Mouse (Mus musculus) stomach, embryonic 14.5 days (tissue): Measurements from ENCODE around the gene Abhd11. TPM values are rescaled to one million over a fixed set of nuclear protein-coding genes. Genes with fewer than 3 reads are reported as not detected.
A peak's percentile ranks its signal among the peaks of the same experiment; 100 is the strongest.

Experiments used
- ATAC-seq: fragments of 200-750 bp; cut with Nextera tagmentation; 2 replicates; pipeline ENCODE4 v1.8.0; 2017; ENCODE audit warnings: low read depth, moderate TSS enrichment; ENCODE audit not compliant: insufficient number of reproducible peaks, insufficient read depth, low FRiP score
- H3K27ac ChIP-seq: fragments of 300-500 bp; sonication (generic); 2 replicates; pipeline ENCODE4 v1.5.1; 2014; ENCODE audit warnings: mild to moderate bottlenecking, low read length, moderate library complexity, mixed read lengths
- H3K27me3 ChIP-seq: fragments of 300-500 bp; sonication (generic); 2 replicates; pipeline ENCODE4 v1.6.1; 2014; ENCODE audit warnings: low read length, control low read depth, mixed read lengths; ENCODE audit not compliant: control insufficient read depth, insufficient read depth
- H3K36me3 ChIP-seq: fragments of 300-500 bp; sonication (generic); 2 replicates; pipeline ENCODE4 v1.6.1; 2014; ENCODE audit warnings: mild to moderate bottlenecking, control low read depth, low read length, moderate library complexity, mixed read lengths; ENCODE audit not compliant: control insufficient read depth, insufficient read depth
- H3K4me1 ChIP-seq: fragments of 300-500 bp; sonication (generic); 2 replicates; pipeline ENCODE4 v1.6.1; 2014; ENCODE audit warnings: low read length, control low read depth, mixed read lengths; ENCODE audit not compliant: control insufficient read depth, insufficient read depth
- H3K4me2 ChIP-seq: fragments of 300-500 bp; sonication (generic); replicated peaks from 2 replicates; pipeline ENCODE4 v1.6.1; 2014; ENCODE audit warnings: low read depth, low read length, control low read depth
- H3K4me3 ChIP-seq: fragments of 300-500 bp; sonication (generic); 2 replicates; pipeline ENCODE4 v1.5.1; 2014; ENCODE audit warnings: low read depth, low read length, control low read depth
- H3K9ac ChIP-seq: fragments of 300-500 bp; sonication (generic); replicated peaks from 2 replicates; pipeline ENCODE4 v1.6.1; 2014; ENCODE audit warnings: low read depth, mild to moderate bottlenecking, control low read depth, low read length, moderate library complexity, mixed read lengths
- H3K9me3 ChIP-seq: fragments of 300-500 bp; sonication (generic); 2 replicates; pipeline ENCODE4 v1.6.1; 2016; ENCODE audit warnings: low read depth, low read length, control low read depth; ENCODE audit not compliant: control insufficient read depth
- WGBS: fragments of 180-500 bp; shearing (Covaris S2); extraction: QIAGEN DNeasy Blood & Tissue Kit; methylation state at CpG from one replicate; pipeline ENCODE4 v1.1.7; 2014; 5-methylcytosine and 5-hydroxymethylcytosine counted together
- polyA plus RNA-seq: library from polyadenylated mRNA; unstranded; fragments of >200 nt; fragmentation: Nextera tagmentation; extraction: Ambion mirVana; gene quantifications from 2 replicates; pipeline ENCODE4 v1.2.1, GENCODE M21; 2014

The Abhd11 gene
- polyA plus RNA-seq, 1 experiment from 2014 or later = 73.3 TPM

- H3K9ac ChIP-seq = no peak overlapping the region
- no peaks in the 10 kb centered on the region for H3K9me3 ChIP-seq
- no peak overlapping the region for H3K4me2 ChIP-seq
- H3K27ac ChIP-seq = peak overlapping the region; percentile 68
- H3K36me3 ChIP-seq = no peaks in the 10 kb centered on the region
- H3K4me3 ChIP-seq = no peak overlapping the region
- WGBS = 61% methylated on average over 20 of the region's 20 CpGs
- no peaks in the 10 kb centered on the region for H3K27me3 ChIP-seq
- ATAC-seq = no peak
- peaks cover 7% of the 10 kb centered on the region; the same call in 1 of the 2 replicates for H3K4me1 ChIP-seq
Observed at GRCm38 (mm10) chr5:134967164-134967944, 41.6 kb upstream of the Abhd11 start.

- no peaks in the 10 kb centered on the region for H3K9me3 ChIP-seq
- no peak for ATAC-seq
- H3K27me3 ChIP-seq = no peaks in the 10 kb centered on the region
- H3K4me1 ChIP-seq = peaks cover 6% of the 10 kb centered on the region; the same call in 1 of the 2 replicates
- H3K36me3 ChIP-seq = no peaks in the 10 kb centered on the region
- no peak overlapping the region for H3K27ac ChIP-seq
- no peak overlapping the region for H3K4me3 ChIP-seq
- H3K4me2 ChIP-seq = no peak overlapping the region
- no peak overlapping the region for H3K9ac ChIP-seq
- WGBS = 45% methylated on average over 8 of the region's 8 CpGs
Observed at GRCm38 (mm10) chr5:134970671-134971070, 38.3 kb upstream of the Abhd11 start.

DNA sequence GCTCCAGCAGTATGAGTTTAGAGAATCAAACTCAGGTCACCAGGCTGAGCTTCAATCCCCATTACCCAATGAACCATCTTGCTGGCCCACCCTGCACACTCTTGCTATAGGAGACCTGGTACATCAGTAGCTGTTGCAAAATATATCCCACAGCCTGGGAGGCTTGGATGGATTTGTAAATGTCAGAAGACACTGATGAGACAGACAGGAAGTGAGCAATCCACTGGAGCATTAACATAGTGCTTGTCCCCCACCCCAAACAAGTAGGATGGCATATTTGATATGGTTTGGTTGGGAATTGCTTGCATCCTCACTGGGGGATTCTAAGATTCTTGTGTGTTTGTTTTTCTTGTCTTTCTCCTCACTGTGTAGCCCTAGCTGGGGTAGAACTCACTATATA is 35.9 kb upstream of the Abhd11 start:
- Histone ChIP-seq H3K9me3 (no peaks in the 10 kb centered on the region), H3K4me2 (no peak overlapping the region), H3K27me3 (no peaks in the 10 kb centered on the region), H3K27ac (no peak overlapping the region), H3K36me3 (no peaks in the 10 kb centered on the region), H3K4me1 (no peaks in the 10 kb centered on the region), H3K9ac (no peak overlapping the region), H3K4me3 (no peak overlapping the region)
- ATAC-seq = no peak

GRCm38 (mm10) chr5:134973526-134973925 is 35.4 kb upstream of the Abhd11 start:
- no peak for ATAC-seq
- Histone ChIP-seq H3K27me3 (no peaks in the 10 kb centered on the region), H3K27ac (no peak overlapping the region), H3K4me1 (no peaks in the 10 kb centered on the region), H3K9me3 (no peaks in the 10 kb centered on the region), H3K4me2 (no peak overlapping the region), H3K4me3 (no peak overlapping the region), H3K9ac (no peak overlapping the region), H3K36me3 (no peaks in the 10 kb centered on the region)
- 84% methylated on average over 7 of the region's 7 CpGs for WGBS

DNA sequence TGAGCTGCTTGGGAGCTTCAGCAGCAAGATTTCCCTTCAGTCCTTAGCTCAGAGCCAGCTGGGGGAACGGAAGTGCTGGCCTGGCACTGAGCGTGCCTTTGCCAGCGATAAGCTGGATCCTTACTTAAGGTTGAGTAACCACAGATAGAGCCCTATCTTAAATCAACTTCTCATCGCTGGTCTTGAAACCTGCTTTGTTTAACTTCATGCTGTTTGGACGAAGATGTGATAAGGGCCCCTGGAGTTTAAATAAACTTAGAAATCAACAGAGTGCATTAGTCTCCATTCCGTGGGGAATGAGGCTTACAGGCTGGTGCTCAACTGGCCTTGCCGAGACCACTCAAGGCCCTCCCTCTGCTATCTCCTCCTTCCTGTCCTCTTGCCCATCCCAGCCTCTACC is 34.7 kb upstream of the Abhd11 start:
- 0 out of 2 replicates have a peak overlapping the region, but pooled peaks have one; percentile 27 for H3K27ac ChIP-seq
- H3K9ac ChIP-seq = no peak overlapping the region
- H3K4me2 ChIP-seq = no peak overlapping the region
- ATAC-seq = peak; percentile 79
- H3K27me3 ChIP-seq = no peaks in the 10 kb centered on the region
- no peaks in the 10 kb centered on the region for H3K36me3 ChIP-seq
- no peaks in the 10 kb centered on the region for H3K9me3 ChIP-seq
- no peaks in the 10 kb centered on the region for H3K4me1 ChIP-seq
- H3K4me3 ChIP-seq = no peak overlapping the region
- 24% methylated on average over 7 of the region's 7 CpGs for WGBS

GRCm38 (mm10) chr5:134974921-134975320 is 34.0 kb upstream of the Abhd11 start:
- H3K9ac ChIP-seq = no peak overlapping the region
- no peaks in the 10 kb centered on the region for H3K36me3 ChIP-seq
- no peak overlapping the region for H3K27ac ChIP-seq
- no peak overlapping the region for H3K4me2 ChIP-seq
- H3K4me3 ChIP-seq = no peak overlapping the region
- no peaks in the 10 kb centered on the region for H3K4me1 ChIP-seq
- 63% methylated on average over 2 of the region's 2 CpGs for WGBS
- ATAC-seq = no peak
- no peaks in the 10 kb centered on the region for H3K9me3 ChIP-seq
- no peaks in the 10 kb centered on the region for H3K27me3 ChIP-seq

- Histone ChIP-seq H3K27me3 (no peaks in the 10 kb centered on the region), H3K9me3 (no peaks in the 10 kb centered on the region), H3K27ac (no peak overlapping the region), H3K9ac (no peak overlapping the region), H3K36me3 (no peaks in the 10 kb centered on the region), H3K4me1 (no peaks in the 10 kb centered on the region), H3K4me2 (no peak overlapping the region), H3K4me3 (no peak overlapping the region)
- 86% methylated on average over 2 of the region's 2 CpGs for WGBS
- ATAC-seq = no peak
Observed at GRCm38 (mm10) chr5:134976164-134976563, 32.8 kb upstream of the Abhd11 start.

DNA sequence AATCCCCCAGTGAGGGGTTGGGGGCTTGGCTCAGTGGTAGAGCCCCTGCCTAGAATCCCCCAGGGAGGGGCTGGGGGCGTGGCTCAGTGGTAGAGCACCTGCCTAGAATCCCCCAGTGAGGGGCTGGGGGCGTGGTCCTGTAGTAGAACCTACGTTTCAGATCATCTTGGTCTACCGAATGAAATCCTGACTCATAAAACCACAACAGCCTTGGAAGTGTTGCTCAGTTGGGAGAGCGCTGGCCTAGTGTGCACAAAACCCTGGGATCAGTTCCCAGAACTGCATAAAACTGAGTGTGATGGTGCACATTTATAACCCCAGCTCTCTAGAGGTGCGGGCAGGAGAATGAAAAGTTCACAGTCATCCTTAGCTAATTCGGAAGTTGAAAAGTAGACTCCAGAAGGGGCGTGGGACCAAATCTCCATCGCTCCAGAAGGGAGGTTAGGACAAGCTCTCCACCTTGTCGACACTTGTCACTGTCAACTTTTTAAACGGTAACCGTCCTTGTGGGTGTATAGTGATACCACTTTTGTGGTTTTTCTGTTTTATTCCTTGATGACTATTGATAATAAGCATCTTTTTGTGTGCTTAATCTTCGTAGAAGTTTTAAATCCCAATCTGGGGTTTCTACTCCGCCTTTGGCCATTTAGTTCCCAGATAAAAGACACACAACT is 32.2 kb upstream of the Abhd11 start:
- H3K4me2 ChIP-seq = no peak overlapping the region
- H3K36me3 ChIP-seq = no peaks in the 10 kb centered on the region
- 83% methylated on average over 14 of the region's 14 CpGs for WGBS
- H3K27me3 ChIP-seq = no peaks in the 10 kb centered on the region
- H3K4me1 ChIP-seq = no peaks in the 10 kb centered on the region
- H3K9me3 ChIP-seq = no peaks in the 10 kb centered on the region
- H3K4me3 ChIP-seq = no peak overlapping the region
- H3K9ac ChIP-seq = no peak overlapping the region
- no peak for ATAC-seq
- no peak overlapping the region for H3K27ac ChIP-seq
